Mouse (Mus musculus) left cerebral cortex, postnatal 36 days (tissue): ENCODE results near the gene Prdm10. TPM values are rescaled to one million over a fixed set of nuclear protein-coding genes. Genes with fewer than 3 reads are reported as not detected.
A peak's percentile ranks its signal among the peaks of the same experiment; 100 is the strongest.

Experiments
- DNase-seq, 2 experiments: peaks; one replicate each; pipeline ENCODE4 v3.0.0; 2021 to 2022; ENCODE audit warnings: low spot score in 2 of 2, mixed read lengths in 1 of 2
- intact Hi-C: fragments of 180-260 bp; cut with DNase I; formaldehyde crosslinking; loops from one replicate; pipeline ENCODE4 v1.15.1; 2025
- total RNA-seq, 2 experiments: library from RNA; stranded (reverse); gene quantifications; 2 replicates each; pipeline ENCODE4 v1.2.3; 2021

The Prdm10 gene
- total RNA-seq, result 10 to 100 TPM; 17.1 to 24.3 TPM

DNA sequence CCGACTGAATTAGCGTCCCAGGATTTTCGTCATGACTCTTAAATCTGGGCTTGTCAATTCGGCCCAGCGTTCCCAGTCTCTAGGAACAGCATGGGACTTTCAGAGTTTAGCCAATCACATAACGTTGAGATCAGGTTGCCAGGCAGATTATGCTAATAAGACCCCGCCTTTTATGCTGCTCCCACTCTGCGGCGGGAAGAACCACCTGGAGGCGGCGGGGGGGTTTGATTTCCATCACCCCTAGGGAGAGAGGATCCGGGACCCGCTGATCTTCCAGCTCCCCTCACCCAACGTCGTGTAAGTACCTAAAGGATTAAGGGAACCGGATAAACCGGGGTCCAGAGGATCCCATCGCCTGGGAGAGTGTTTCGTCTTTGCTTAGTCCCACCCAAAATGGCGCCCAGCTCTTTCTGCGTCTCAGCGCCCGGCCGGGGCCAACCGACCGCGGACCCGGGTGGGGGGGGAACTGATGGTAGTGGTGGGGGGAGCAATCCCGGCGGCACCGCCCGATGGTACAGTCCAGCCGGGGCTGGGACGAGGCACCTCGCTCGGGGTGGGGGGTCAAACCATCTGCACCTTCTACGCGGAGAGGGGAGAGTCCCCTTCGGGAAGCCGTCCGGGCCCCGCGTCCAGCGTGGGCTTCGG lies at the start of gene Prdm10:
Gene Prdm10 (plus strand): TSS at position 173 of the 645 bp plus-strand sequence.
- intact Hi-C loops, result loop anchor here (1.0 to 5.0 kb wide), 4 partner anchors 52 to 128 kb away; partner anchors contain the start of gene Aplp2

GRCm38 (mm10) chr9:31235030-31235429 lies 45.3 kb upstream of the Prdm10 start:
- DNase-seq, result no peak
- intact Hi-C loops, result no loop called here

More for the DNA sequence above, at the start of gene Prdm10:
- peak; percentile 92 to 96 for DNase-seq

DNA sequence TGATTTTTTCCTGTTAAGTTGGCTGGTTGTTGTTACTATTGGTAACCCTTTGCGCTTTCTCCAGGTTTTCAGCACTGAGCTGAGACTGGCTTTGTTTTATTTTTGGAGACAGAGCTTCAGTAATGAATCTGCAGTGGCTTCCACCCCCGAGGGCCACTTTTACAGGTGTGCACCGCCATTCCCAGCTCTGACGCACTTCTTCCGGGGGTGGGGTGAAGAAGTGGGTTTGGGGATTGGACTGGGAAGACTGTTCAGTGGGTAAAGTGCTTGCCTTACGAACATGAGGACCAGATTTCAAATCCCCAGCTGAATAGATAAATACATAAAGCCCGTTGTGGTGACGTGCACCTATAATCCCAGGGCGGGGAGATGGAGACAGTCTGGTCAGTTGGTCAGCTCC lies 44.8 kb upstream of the Prdm10 start:
- DNase-seq, result no peak
- intact Hi-C loops, result no loop called here

DNA sequence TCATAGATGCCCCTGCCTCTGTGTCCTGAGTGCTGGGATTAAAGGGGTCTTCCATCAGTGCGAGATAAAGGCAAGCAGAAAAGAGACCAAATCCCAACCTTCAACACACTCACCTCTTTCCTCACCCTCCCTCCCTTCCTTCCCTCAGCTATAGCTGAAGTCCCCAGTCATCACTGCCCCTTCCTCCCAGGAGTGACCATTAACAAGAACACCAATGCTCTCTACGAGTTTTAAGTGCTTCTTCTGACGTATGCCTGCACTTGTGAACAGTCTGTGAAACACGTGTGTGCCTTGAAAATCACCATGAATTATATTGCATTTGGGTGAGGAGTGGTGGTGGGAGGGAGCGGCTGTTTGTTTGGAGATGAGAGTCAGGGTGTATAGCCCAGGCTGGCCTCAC lies 44.3 kb upstream of the Prdm10 start:
- intact Hi-C loops, result no loop called here
- no peak for DNase-seq

DNA sequence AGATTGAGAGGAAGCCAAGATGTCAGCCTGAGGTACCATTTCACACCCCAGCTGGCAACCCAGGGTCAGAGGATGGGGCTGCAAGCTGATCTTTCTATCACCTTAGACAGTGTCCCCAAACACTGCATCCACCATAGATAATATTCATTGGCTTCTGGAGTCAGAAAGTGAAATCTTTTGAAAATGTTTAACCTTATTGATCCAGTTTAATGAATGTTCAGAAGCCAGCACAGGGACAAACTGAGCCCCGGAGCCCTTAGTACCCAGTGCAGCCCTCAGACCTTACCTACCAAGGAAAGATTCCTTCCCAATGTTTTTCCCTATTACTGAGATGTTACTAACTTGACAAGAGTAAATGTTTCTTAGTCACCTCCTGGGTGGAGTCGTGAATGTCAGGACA lies 41.8 kb upstream of the Prdm10 start:
- no peak for DNase-seq
- intact Hi-C loops, result no loop called here

DNA sequence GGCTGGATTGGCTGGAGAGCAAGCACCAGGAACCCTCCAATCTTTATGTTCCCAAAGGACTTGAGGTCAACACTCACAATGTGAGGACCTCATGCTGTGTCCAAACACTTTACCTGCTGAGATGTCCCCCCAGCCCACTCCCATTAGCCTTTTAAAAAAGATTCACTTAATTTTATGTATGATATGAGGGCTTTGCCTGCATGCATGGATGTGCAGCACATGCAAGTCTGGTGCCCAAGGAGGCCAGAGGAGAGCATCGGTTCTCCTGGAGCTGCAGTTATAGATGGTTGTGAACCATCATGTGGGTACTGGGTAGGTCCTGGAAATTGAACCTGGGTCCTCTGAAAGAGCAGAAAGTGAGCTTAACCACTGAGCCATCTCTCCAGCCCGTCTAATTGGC lies 40.8 kb upstream of the Prdm10 start:
- intact Hi-C loops, result no loop called here
- no peak for DNase-seq

GRCm38 (mm10) chr9:31240522-31241207 lies 39.7 kb upstream of the Prdm10 start:
- intact Hi-C loops, result no loop called here
- DNase-seq, result no peak

GRCm38 (mm10) chr9:31241208-31241699 lies 39.1 kb upstream of the Prdm10 start:
- DNase-seq, result no peak
- intact Hi-C loops, result no loop called here

DNA sequence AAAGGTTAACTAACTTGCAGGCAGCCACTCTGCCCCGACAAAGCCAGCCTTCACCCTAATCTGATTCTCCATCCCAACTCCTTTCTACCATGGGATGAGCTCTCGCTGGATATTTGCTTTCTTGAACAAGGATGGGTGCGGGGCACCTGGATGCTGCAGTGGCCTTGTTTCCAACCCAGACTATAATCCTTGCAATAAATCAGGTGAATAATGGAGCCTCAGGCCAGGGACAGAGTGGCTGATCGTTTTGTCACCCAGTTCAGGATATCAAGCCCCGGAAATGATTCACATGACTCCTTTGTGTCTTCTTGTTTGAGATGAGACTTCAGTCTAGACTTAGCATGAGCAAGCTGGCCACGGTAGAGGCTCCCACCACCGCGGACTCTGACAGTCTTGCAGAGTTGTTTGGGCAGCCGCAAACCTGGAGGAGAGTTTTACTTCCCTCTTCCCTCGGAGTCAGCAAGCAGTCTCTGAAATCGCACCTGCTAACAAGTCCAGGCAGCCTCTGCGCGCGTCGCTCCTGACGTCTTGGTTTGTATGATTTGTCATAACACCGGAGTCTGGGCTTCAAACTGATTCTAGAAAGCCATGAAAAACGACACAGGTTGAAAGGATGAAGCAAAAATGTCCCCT lies 36.9 kb upstream of the Prdm10 start:
- intact Hi-C loops, result no loop called here
- DNase-seq, result no peak

DNA sequence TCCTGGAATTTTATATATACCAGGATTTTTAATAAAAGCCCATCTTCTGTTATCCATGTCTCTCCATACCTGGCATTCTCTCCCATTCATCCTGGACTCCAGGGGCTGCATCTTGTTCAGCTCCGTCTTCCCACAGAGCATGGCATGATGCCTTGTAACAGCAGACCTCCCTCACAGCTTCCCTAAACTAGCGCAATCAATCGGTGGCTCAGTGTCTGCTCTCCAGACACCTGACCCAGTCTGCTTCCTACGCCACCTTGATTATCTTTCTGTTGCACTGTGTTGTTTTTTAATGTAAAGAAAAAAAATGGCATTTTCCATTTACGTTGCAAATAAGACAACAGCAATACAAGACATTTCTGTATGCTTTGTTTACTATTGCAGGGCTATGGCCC lies 36.4 kb upstream of the Prdm10 start:
- intact Hi-C loops, result no loop called here
- no peak for DNase-seq

DNA sequence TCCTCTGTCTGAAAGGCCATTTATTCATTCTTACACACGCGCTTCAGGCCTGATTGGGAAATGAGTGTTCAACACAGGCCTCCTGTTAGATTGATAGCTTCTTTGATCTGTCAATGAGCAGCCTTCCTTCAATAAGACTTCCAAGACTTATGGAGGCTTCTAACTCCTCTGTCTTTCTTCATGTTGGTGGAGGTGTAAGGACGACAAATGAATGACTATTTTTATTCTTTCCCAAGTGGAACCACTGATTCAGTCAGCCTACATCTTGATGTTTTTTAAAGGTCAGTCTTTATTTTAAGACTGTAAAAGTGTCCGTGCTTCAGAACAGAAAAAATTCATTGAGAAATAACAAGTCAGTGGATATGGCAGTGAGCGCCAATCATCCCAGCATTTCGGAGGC lies 35.3 kb upstream of the Prdm10 start:
- DNase-seq, result no peak
- intact Hi-C loops, result no loop called here

GRCm38 (mm10) chr9:31246421-31246820 lies 33.9 kb upstream of the Prdm10 start:
- intact Hi-C loops, result no loop called here
- DNase-seq, result no peak

- intact Hi-C loops, result no loop called here
- DNase-seq, result no peak
Measured at GRCm38 (mm10) chr9:31247447-31248220, 32.7 kb upstream of the Prdm10 start.

DNA sequence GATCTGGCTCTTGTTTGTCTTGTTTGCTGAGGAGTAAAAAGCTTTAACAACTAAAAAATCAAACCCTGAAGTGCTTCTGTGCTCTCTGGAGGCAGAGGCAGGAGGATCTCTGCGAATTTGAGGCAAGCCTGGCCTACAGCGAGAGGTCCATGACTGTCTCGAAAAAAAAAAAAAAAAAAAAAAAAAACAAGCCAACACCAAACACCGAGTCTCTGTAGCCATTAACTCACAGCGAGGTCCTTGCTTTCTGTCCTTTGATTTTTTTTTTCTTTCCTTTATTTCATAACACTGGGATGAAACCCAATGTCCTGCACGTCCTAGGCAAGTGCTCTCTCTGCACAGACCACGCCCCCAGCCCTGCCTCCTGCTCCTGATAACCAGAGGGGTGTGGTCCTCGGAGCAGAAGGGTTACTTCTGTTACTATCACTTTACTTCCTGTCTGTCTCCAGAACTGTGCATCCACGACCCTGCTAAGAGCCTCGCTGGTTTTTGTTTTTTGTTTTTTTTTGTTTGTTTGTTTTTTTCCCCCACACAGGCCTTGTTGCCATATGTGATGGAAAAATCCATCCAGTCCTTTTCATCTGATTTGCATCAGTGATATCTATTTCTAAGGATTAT lies 28.0 kb upstream of the Prdm10 start:
- intact Hi-C loops, result no loop called here
- no peak for DNase-seq

GRCm38 (mm10) chr9:31253311-31253734 lies 27.0 kb upstream of the Prdm10 start:
- DNase-seq, result peak in 1 of 2 experiments; percentile 5
- intact Hi-C loops, result no loop called here

- intact Hi-C loops, result no loop called here
- DNase-seq, result no peak
Measured at GRCm38 (mm10) chr9:31253866-31254696, 26.3 kb upstream of the Prdm10 start.

- DNase-seq, result no peak
- intact Hi-C loops, result no loop called here
Measured at GRCm38 (mm10) chr9:31254697-31255004, 25.7 kb upstream of the Prdm10 start.

GRCm38 (mm10) chr9:31255953-31256352 lies 24.4 kb upstream of the Prdm10 start:
- intact Hi-C loops, result no loop called here
- DNase-seq, result no peak

DNA sequence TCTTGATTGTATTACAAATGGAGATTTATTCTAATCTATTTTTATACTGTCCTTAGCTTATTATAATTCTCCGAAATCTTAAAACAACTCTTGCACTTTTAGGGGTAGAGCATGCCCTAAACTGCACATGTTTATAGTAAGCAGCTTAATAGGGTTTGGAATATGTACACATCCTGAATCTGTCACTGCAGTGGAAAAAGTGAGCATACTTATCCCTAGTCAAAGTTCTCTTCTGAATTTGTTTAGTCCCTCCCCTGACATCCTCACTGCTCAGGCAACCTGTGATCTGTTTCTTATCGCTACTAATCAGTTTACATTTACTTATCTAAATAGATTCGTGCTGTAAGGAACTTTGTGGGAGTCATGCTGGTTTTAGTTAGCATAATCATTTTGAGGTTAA lies 22.1 kb upstream of the Prdm10 start:
- intact Hi-C loops, result no loop called here
- DNase-seq, result no peak
